Mouse (Mus musculus) MN1 (cell line): ENCODE data around the gene Reep3.
A peak's percentile ranks its signal among the peaks of the same experiment; 100 is the strongest.

ENCODE experiments used
- DNase-seq: peaks from one replicate; pipeline ENCODE4 v3.0.0-alpha.2; 2016; ENCODE audit warnings: low spot score

The Reep3 gene

GRCm38 (mm10) chr10:67083446-67084166 lies 13.1 kb downstream of the Reep3 start:
- no peak for DNase-seq

- no peak for DNase-seq
Observed at GRCm38 (mm10) chr10:67082531-67082930, 14.2 kb downstream of the Reep3 start.

- no peak for DNase-seq
Observed at GRCm38 (mm10) chr10:67081206-67082007, 15.3 kb downstream of the Reep3 start.

- no peak for DNase-seq
Observed at GRCm38 (mm10) chr10:67079030-67079429, 17.7 kb downstream of the Reep3 start.

DNA sequence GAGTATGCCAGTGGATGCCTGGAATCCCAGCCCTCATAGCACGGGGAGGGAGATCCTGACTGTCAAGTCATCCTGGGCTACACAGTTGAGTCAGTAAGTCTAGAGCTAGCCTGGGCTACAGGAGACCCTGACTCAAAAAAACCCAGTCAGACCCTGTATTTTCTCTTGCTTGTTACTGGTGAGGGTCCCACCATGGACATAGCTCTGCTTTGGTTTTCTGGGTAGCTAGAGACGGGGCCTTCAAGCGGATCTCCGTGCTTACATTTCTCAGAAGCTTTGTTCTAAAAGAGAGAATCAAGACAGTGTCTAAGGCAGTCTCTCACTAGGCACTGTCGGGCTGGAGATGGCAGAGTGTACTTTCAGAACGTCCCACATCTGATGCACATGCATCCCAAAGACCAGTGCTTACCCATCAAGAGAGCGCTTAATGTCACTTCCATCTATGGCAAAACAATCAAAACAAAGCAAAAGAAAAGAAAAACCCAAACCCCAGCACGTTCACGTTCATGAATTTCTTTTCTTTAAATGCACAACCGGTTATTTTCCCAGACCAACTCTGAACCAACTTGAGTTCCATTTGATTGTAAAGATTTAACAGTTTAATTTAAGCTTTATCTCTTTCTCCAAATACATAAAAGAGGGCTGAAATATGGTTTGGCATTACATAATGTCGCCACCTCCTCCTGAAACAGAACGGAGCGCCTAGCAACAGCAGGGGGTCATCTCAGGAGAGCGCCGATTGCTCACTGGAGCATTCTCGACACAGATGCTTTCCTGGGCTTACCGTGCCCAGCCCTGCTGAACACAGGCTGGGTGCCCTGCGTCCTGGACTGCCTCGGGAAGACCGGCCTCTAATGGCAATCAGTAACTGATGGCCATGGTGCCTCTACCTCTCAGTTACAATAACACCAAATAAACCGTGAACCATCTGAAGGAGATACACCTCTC lies 20.5 kb downstream of the Reep3 start:
- no peak for DNase-seq

DNA sequence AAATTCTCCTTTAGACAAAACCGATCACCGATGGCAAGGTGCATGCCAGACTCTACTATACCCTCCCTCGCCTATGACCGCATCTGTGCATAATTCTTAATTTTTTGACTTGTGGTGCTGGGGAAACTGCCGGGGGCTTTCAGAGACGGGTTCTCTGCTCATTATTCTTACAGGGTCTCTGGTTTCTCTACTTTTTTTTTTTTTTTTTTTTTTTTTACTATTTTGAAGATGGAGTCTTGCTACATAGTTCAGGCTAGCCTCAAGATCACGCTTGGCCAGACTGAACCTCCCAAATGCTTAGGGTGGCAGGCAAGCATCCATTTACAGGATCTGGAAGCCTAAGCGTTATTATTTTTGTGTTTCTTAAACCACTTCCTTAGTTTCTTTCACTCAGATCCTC lies 23.2 kb downstream of the Reep3 start:
- DNase-seq, result no peak

DNA sequence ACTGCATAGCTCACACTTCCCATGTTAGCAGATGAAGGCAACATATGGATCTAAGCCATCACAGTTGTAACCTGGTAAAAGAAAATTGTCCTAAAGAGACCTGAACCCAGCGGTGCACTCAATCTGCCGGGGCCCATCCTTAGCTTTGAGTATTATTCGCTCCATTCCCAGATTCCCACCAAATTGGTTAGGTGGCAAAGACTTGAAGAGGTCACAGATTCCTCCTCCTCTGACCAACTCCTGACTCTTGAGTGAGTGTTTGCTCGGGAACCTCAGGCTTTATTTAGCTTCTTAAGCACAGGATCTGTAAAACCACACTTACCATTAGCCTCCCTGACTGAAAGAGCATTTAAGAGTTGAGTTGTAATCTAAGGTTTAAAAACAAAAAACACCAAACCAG lies 24.1 kb downstream of the Reep3 start:
- no peak for DNase-seq

DNA sequence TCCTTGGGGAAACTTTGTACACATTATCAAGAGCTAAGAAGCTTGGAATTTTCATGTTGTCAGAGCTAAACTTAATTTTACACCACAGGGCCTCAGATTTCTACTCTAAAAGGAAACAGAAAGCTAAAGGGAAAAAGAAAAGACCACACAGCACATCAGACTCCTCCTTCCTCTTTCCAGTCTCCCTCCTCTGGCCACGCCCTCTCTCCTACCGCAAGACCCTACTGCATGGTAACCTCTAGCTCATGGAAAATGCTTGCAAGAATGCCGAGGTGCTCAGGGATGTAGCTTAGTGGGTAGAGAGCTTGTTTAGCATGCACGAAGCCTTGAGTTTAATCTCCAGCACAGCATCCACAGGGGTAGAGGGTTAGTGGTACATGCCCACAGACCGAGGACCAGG lies 24.9 kb downstream of the Reep3 start:
- DNase-seq, result no peak

DNA sequence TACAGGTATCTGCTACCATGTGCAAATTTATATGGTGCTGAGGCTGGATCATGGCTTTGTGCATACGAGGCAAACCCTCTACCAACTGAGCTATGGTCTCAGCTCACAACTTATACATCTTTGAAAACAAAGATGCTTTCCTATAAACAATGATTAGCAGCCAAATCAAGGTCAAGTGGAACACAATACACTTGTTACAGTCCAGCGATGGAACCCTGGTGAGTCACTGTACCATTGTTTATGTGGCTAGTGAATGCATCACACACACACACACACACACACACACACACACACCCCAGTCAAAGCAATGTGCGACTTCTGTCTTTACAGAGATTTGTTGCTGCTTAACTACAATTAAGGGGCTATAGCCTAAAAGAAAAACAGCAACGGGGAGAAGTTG lies 25.4 kb downstream of the Reep3 start:
- no peak for DNase-seq

DNA sequence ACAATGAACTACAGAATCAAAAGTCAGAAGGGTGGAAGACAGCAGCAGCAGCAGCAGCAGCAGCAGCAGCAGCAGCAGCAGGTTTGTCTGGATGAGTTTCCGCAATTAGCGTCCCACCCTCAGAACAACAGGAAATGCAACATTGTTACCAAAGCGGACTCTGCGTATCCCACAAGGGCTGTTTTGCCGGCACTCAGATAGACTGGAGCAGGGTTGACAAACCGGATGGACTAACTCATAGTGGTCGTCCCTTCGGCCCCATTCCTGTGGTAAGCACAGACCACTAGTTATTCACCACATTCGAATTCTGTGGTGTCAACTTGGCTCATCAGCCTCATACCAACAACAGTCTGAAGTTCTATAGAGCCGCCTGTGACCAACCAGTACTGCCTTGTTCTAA lies 27.7 kb downstream of the Reep3 start:
- DNase-seq, result no peak

DNA sequence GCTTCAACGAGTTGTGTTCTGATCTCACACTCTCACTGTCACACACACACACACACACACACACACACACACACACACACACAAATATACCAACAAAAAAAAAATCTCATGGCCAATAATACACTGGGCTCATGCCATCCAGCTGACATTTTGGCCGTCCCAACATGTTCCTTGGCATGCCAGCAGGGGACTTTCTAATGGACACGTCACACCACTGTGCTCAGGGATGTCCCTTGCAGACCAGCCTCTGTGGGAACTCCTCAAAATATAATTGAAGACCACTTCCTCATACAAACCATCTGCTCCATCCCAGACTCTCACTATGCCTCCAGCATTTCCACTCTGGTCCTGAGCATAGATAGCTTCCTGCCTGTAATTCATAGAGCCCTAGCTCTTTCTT lies 30.3 kb downstream of the Reep3 start:
- no peak for DNase-seq

DNA sequence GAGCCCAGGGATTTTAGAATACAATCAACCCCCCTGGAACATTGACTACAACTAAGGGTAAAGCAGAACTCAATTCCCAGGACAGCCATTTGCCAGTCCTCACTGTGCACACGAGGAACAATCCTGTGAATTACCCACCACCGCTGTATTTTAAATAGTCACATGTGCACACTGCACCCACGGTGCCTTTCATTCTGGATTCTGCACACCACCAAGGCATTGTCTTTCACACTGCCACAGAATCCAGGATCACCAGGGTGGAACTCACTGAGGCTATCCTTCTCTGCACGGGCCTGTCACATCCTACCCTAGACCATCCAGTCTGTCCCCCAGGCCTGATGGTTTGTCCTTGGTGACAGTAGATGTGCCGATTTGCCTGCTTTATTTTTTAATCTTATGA lies 30.8 kb downstream of the Reep3 start:
- no peak for DNase-seq

DNA sequence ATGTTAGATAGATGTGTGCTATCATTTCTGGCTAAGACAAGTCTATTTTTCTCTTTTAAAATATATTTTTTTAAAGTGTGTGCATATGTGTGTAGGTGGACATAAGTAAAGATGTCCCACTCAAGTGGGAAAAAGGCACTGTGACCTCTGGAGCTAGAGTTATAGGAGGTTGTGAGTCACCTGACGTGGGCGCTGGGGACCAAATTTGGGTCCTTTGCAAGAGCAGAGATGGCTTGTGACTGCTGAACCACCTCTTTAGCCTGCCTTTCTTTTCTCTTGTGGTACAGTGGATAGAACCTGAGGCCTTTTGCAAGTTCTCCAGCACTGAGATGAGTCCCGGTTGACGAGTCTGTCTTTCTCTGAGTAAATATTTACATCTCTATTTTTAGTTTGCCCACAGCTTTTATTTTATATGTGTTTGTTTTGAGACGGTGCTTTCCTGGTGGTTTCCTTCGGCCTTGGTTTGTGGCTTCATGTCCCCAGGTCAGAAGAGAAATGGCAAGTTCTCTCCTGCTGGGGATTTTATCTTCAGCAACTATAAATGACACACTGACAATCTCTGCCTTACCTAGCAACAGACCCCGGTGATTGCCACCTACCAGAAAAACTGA lies 31.4 kb downstream of the Reep3 start:
- DNase-seq, result no peak

- no peak for DNase-seq
Observed at GRCm38 (mm10) chr10:67061823-67062222, 34.9 kb downstream of the Reep3 start.

- DNase-seq, result peak; percentile 77
Observed at GRCm38 (mm10) chr10:67061367-67061801, 35.4 kb downstream of the Reep3 start.

DNA sequence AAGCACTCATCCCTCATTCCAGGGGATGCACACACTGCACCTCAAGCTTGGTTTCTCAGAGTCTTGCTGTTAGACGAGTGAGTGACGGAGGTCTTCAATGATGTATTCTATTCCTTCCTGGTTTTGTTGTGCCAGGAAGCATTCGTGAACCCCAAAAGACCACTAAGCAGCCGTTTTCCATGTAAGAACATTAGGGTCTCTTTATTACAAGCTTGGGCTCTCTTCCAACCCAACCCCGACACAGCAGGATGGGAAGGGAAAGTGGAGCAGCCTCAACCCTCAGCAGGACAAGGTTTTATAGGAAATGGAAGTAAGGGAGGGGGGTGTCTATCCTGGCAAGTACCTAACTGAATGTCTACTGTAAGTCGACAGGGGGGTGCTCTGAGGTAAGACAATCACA lies 38.0 kb downstream of the Reep3 start:
- no peak for DNase-seq

DNA sequence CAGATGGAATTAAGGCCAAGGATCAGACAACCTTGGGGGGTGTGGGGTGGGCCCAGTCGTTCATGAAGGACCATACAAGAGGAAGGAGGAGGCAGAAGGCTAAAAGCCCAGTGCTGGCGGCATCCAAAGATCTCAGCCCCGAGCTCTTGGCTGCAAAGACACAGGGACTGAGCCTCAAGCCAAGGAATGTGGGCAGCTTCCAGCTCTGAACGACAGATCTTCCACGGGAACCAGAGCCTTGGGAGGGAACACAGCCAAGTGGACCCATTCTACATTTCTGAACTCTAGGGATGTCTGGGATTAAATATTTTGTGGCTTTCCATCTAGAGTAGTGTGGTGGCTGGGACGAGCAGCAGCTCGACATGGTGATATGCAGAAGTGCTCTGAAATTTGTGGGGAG lies 38.4 kb downstream of the Reep3 start:
- no peak for DNase-seq

- no peak for DNase-seq
Observed at GRCm38 (mm10) chr10:67057696-67058095, 39.0 kb downstream of the Reep3 start.

DNA sequence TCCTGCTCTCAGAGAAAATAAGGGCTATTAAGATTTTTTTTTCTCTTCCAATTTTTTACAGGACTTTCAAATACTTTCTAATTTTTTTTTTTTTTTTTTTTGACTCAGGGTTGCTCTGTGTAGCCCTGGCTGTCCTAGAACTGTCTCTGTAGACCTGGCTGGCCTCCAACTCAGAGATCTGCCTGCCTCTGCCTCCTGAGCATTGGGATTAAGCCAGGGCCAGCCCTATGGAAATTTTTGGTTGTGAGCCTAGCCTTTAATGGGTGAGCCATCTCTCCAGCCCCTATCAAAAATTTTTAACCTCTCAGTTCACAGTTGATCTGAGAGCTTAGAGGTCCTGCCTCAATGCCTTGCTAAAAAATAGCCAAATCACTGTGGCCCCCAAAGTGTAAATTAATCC lies 39.5 kb downstream of the Reep3 start:
- no peak for DNase-seq

GRCm38 (mm10) chr10:67055867-67056856 lies 40.6 kb downstream of the Reep3 start:
- peak; percentile 13 for DNase-seq

- no peak for DNase-seq
Observed at GRCm38 (mm10) chr10:67053475-67053874, 43.3 kb downstream of the Reep3 start.
